Mouse (Mus musculus) testis, adult 2 months (tissue): Measurements from ENCODE around the gene Zfp872.

Experiments used
- CTCF ChIP-seq: fragments of 200-500 bp; IDR thresholded peaks from 2 replicates; pipeline ENCODE4 v1.5.1; 2012; ENCODE audit warnings: low read depth, mild to moderate bottlenecking, inconsistent platforms, low read length, moderate library complexity; ENCODE audit not compliant: control insufficient read depth, insufficient read depth, insufficient replicate concordance
- POLR2A ChIP-seq: fragments of 200-500 bp; IDR thresholded peaks from 2 replicates; pipeline ENCODE4 v1.6.1; 2012; ENCODE audit warnings: low read depth, mild to moderate bottlenecking, inconsistent platforms, low read length, moderate library complexity; ENCODE audit not compliant: control insufficient read depth

DNA sequence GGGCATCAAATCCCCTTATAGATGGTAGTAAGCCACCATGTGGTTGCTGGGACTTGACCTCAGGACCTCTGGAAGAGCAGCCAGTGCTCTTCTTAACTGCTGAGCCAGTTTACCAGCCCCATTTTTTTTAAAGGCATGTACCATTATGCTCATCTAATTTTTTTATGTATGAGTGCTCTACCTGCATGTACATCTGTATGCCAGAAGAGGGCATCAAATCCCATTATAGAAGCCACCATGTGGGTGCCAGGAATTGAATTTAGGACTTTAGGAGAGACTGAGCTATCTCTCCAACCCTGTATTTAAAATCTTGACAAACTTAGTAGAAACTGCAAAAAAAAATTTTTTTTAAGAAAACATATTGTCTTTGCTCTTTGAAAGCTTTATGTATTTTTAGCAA lies 42.7 kb downstream of the Zfp872 start:
- no peak for TF ChIP-seq POLR2A
- TF ChIP-seq CTCF = no peak
